Mouse (Mus musculus) stomach, postnatal 0 days (tissue): ENCODE measurements at regions not wholly inside any gene's neighbourhood (a gene's known extent, or its start where the extent isn't known, plus 50 kb on each side); places are given as distances from the start of the nearest gene placed in this dataset.

Experiments
- ATAC-seq: fragments of 200-750 bp; cut with Nextera tagmentation; 2 replicates; pipeline ENCODE4 v1.8.0; 2017; ENCODE audit not compliant: low FRiP score, low TSS enrichment
- DNase-seq: peaks from one replicate; pipeline ENCODE4 v3.0.0-alpha.2; 2016; ENCODE audit warnings: low spot score
- H3K27ac ChIP-seq: fragments of 300-500 bp; sonication (generic); replicated peaks from 2 replicates; pipeline ENCODE4 v1.5.1; 2014; ENCODE audit warnings: mild to moderate bottlenecking, control low read depth
- H3K27me3 ChIP-seq: fragments of 300-500 bp; sonication (generic); 2 replicates; pipeline ENCODE4 v1.6.1; 2014; ENCODE audit warnings: low read length; ENCODE audit not compliant: control insufficient read depth, insufficient read depth
- H3K36me3 ChIP-seq: fragments of 300-500 bp; sonication (generic); 2 replicates; pipeline ENCODE4 v1.6.1; 2014; ENCODE audit warnings: low read length, mixed read lengths; ENCODE audit not compliant: control insufficient read depth, insufficient read depth
- H3K4me1 ChIP-seq: fragments of 300-500 bp; sonication (generic); replicated peaks from 2 replicates; pipeline ENCODE4 v1.6.1; 2014; ENCODE audit warnings: antibody characterized with exemption; ENCODE audit not compliant: control insufficient read depth, insufficient read depth
- H3K4me2 ChIP-seq: fragments of 300-500 bp; sonication (generic); replicated peaks from 2 replicates; pipeline ENCODE4 v1.6.1; 2014; ENCODE audit warnings: low read depth, mild to moderate bottlenecking, control low read depth, moderate library complexity
- H3K4me3 ChIP-seq: fragments of 300-500 bp; sonication (generic); 2 replicates; pipeline ENCODE4 v1.5.1; 2014; ENCODE audit warnings: low read depth, low read length, control low read depth
- H3K9ac ChIP-seq: fragments of 300-500 bp; sonication (generic); 2 replicates; pipeline ENCODE4 v1.6.1; 2014; ENCODE audit warnings: mild to moderate bottlenecking, low read length, control low read depth, mixed read lengths
- H3K9me3 ChIP-seq: fragments of 300-500 bp; sonication (generic); 2 replicates; pipeline ENCODE4 v1.6.1; 2016; ENCODE audit warnings: low read length; ENCODE audit not compliant: control insufficient read depth
- CTCF ChIP-seq: IDR thresholded peaks from 2 replicates; pipeline ENCODE4 v1.5.1; 2016; ENCODE audit warnings: antibody characterized with exemption, low read depth, mild to moderate bottlenecking, moderate library complexity
- EP300 ChIP-seq: optimal IDR thresholded peaks from 2 replicates; pipeline ENCODE3; 2016; ENCODE audit warnings: antibody characterized with exemption
- WGBS: fragments of 180-500 bp; shearing (Covaris S2); extraction: QIAGEN DNeasy Blood & Tissue Kit; methylation state at CpG from one replicate; pipeline ENCODE4 v1.1.7; 2014; 5-methylcytosine and 5-hydroxymethylcytosine counted together

DNA sequence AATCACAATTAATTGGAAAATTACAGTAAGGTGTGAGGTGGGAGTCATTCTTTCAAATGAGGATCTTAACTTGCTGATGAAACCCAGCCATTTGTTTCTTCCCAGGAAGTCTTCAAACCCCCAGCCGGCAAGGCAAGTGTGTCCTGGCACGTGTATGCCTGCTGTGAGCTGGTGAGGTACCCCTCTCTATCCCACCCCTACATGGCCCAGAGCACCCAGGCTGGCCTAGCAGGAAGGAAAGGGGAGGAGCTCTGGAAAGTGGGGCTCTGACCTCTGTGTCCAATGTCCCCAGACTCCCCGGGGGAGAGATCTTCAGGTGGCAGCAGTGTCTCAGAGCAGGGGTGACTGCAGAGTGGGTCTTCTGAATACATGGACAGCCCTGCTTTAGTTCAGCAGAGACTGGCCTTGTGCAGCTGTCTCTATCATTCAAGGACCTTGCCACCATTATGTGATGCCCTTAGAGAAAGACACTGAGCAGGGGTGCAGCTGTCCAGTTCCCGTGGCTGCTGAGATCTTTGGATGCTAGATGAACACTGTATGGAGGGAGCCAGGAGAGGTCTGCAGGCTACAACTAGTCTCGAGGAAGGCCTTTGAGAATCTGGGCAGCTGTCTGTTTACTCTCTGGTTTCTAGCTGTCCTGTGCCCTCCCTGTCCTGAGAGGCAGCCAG, 306.8 kb upstream of the Mki67 start:
- TF ChIP-seq CTCF (no peak), EP300 (no peak)
- DNase-seq (no peak), ATAC-seq (0 out of 2 replicates have a peak, but pooled peaks have one; percentile 10)
- Histone ChIP-seq H3K36me3 (no peaks in the 10 kb centered on the region), H3K27me3 (no peaks in the 10 kb centered on the region), H3K4me2 (no peak overlapping the region), H3K4me1 (no peaks in the 10 kb centered on the region), H3K4me3 (no peak overlapping the region), H3K9ac (no peak overlapping the region), H3K27ac (no peak overlapping the region), H3K9me3 (no peaks in the 10 kb centered on the region)
- 56% methylated on average over 5 of the region's 5 CpGs for WGBS

DNA sequence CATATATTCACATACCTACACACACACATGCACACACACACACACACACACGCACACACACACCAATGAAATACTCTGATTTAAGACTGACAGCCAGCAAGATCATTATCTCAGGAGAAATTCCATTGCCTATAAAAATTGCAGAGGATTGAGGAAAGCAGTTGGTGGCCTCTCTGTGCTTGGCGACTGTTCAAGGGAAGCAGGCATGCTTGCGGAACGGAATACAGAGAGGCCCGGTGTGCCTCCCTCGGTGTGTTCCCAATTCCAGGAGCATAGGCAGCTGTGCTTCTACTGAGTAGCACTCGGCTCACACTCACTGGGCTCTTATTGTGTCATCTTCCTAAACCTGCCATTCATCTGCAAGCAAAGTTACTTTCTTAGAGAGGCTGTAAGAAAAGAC, 310.3 kb upstream of the Mki67 start:
- DNase-seq: no peak
- H3K27ac ChIP-seq: no peak overlapping the region
- no peak overlapping the region for H3K4me2 ChIP-seq
- H3K4me3 ChIP-seq: no peak overlapping the region
- H3K4me1 ChIP-seq: no peaks in the 10 kb centered on the region
- TF ChIP-seq CTCF (no peak), EP300 (no peak)
- no peaks in the 10 kb centered on the region for H3K36me3 ChIP-seq
- H3K9me3 ChIP-seq: no peaks in the 10 kb centered on the region
- 53% methylated on average over 7 of the region's 7 CpGs for WGBS
- ATAC-seq: no peak
- no peak overlapping the region for H3K9ac ChIP-seq
- no peaks in the 10 kb centered on the region for H3K27me3 ChIP-seq

DNA sequence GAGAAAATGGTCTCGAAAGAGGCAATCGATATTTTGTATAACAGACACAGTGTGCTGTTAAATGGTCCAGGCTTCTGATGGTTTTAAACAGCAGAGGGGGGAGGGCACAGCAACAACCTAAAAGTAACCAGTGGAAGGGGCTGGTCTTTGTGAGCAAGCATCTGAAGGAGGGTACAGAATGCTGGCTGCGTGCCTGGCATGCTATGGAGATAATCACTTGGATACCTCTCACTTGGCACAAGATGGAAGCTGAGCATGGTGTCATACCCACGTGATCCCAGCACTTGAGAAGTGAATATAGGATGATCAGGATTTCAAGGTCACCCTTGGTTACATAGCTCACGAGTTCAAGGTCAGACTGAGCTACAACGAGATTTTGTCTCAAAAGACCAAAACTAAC, 315.9 kb upstream of the Mki67 start:
- no peak overlapping the region for H3K4me2 ChIP-seq
- no peaks in the 10 kb centered on the region for H3K27me3 ChIP-seq
- TF ChIP-seq CTCF (no peak), EP300 (no peak)
- H3K9ac ChIP-seq: no peak overlapping the region
- no peak overlapping the region for H3K4me3 ChIP-seq
- no peaks in the 10 kb centered on the region for H3K36me3 ChIP-seq
- no peaks in the 10 kb centered on the region for H3K9me3 ChIP-seq
- H3K4me1 ChIP-seq: no peaks in the 10 kb centered on the region
- DNase-seq (no peak), ATAC-seq (no peak)
- 81% methylated on average over 6 of the region's 6 CpGs for WGBS
- H3K27ac ChIP-seq: no peak overlapping the region

DNA sequence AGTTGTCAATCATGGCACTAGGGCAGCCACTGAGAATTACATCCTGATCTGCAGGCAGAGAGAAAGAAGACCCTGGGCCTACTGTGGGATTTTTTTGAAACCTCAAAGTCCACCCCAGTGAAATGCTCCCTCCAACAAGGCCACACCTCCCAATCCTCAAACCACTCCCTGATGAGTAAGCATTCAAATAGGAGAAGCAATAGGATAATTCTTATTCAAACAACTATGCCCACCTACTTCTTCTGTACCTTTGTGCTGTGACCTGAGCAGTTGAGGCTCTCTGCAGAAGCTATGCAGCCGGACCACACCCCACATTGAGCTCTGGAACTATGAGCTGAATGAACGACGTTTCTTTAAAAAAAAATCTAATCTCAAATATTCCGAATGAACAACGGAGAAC, 317.4 kb upstream of the Mki67 start:
- Histone ChIP-seq H3K27ac (no peak overlapping the region), H3K9ac (no peak overlapping the region), H3K36me3 (no peaks in the 10 kb centered on the region), H3K9me3 (no peaks in the 10 kb centered on the region), H3K4me1 (no peaks in the 10 kb centered on the region), H3K4me2 (no peak overlapping the region), H3K4me3 (no peak overlapping the region), H3K27me3 (no peaks in the 10 kb centered on the region)
- TF ChIP-seq EP300 (no peak), CTCF (no peak)
- DNase-seq (no peak), ATAC-seq (no peak)
- 56% methylated on average over 5 of the region's 5 CpGs for WGBS

DNA sequence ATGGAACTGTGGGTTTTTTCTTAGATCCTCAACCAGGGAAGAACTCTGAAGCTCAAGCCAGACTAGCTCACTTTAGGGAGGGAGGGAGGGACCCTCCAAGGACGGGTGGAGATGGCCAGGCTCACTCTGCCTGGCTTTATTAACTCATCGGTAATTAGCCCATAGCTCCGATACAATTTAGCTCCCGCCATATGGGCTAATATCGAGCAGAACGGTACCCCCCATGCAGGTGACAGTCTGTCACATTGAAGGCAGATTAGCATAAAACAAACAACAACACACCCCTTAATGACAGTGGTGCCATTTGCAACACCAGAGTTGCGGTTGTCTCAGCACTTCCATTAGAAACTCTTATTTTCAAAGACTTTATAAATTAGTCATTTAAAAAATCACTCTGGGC, 319.6 kb upstream of the Mki67 start:
- ATAC-seq: no peak
- Histone ChIP-seq H3K36me3 (no peaks in the 10 kb centered on the region), H3K27ac (no peak overlapping the region), H3K9me3 (no peaks in the 10 kb centered on the region), H3K4me3 (no peak overlapping the region), H3K4me1 (no peaks in the 10 kb centered on the region), H3K27me3 (no peaks in the 10 kb centered on the region), H3K9ac (no peak overlapping the region), H3K4me2 (no peak overlapping the region)
- 57% methylated on average over 7 of the region's 7 CpGs for WGBS
- no peak for TF ChIP-seq CTCF
- TF ChIP-seq EP300: no peak
- no peak for DNase-seq

DNA sequence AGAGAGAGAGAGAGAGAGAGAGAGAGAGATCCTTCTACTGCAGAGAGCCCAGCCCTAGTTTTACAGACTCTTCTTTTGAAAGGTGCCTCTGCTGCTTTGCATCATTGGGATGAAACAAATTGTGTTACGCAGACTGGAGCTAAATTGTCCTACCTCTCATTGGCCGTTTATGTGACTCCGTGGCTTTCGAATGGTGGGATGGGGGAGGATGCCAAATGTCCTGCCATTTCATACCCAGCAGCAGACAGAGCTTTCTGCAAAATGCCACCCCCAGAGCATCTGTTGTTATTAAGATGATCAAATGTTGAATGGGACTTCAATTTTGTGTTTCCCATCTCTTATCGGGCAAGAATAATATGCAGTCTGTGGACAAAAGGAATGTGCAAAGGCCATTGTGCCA, 321.9 kb upstream of the Mki67 start:
- Histone ChIP-seq H3K27ac (no peak overlapping the region), H3K9me3 (no peaks in the 10 kb centered on the region), H3K4me2 (no peak overlapping the region), H3K27me3 (no peaks in the 10 kb centered on the region), H3K36me3 (no peaks in the 10 kb centered on the region), H3K4me3 (no peak overlapping the region), H3K4me1 (no peaks in the 10 kb centered on the region), H3K9ac (no peak overlapping the region)
- TF ChIP-seq EP300 (no peak), CTCF (no peak)
- WGBS: 80% methylated on average over 5 of the region's 5 CpGs
- no peak for DNase-seq
- no peak for ATAC-seq
